Mouse (Mus musculus): ENCODE results near the gene Kcnn3. TPM values are rescaled to one million over a fixed set of nuclear protein-coding genes. Genes with fewer than 3 reads are reported as not detected.

Kcnn3 gene
- total RNA-seq, 1 experiment: 0.13 TPM

DNA sequence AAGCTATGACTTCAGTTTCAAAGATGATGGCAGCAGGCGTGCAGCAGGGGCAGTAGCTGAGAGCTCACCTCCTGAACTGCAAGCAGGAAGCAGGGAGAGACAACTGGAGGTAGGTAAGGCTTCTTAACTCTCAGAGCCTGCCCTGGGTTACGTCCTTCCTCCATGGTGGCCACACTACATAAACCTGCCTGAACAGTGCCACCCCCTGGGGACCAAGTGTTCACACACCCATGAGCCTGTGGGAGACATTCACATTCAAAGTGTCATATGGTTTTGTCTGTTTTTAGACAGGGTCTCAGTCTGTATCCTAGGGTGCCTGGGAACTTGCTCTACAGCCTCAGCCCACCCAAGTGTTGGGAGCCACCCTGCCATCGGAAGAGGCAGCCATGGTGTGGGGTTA lies 29.2 kb upstream of the Kcnn3 start:
- Histone ChIP-seq H3K4me3 (ENCODE audit: insufficient read depth in 1 of 2, low read depth in 1 of 2, low read length in 2 of 2, poor library complexity in 1 of 2, severe bottlenecking in 1 of 2) (no peak overlapping the region), H3K9ac (ENCODE audit: insufficient read depth, low read depth, low read length, poor library complexity, severe bottlenecking) (no peak overlapping the region), H3K9me3 (ENCODE audit: control insufficient read depth, insufficient read depth, low read depth, low read length) (no peaks in the 10 kb centered on the region), H3K36me3 (ENCODE audit: control insufficient read depth, insufficient read depth, low read length, poor library complexity, severe bottlenecking) (no peaks in the 10 kb centered on the region), H3K27ac (ENCODE audit: insufficient read depth, low read depth, low read length, poor library complexity, severe bottlenecking) (no peak overlapping the region), H3K4me1 (ENCODE audit: control insufficient read depth in 2 of 2, insufficient read depth in 2 of 2, low read length in 2 of 2, poor library complexity in 1 of 2) (peaks cover 0 to 3% of the 10 kb centered on the region in 2 experiments; a peak in 1 of 4 replicates)
- TF ChIP-seq ZC3H11A (IDR thresholded peaks at IDR 0.05; ENCODE audit: borderline replicate concordance, low read depth, low read length): no peak
- no peak for TF ChIP-seq CHD2 (IDR thresholded peaks at IDR 0.05; ENCODE audit: low read depth, low read length)
- TF ChIP-seq MAFK (IDR thresholded peaks at IDR 0.05; ENCODE audit: insufficient read depth, low read depth, low read length): no peak
- TF ChIP-seq HCFC1 (IDR thresholded peaks at IDR 0.05; ENCODE audit: borderline replicate concordance, insufficient read depth, low read length): no peak
- TF ChIP-seq ZNF384 (IDR thresholded peaks at IDR 0.05; ENCODE audit: low read depth, low read length): no peak
- no peak for DNase-seq (ENCODE audit: low read depth, low spot score)
- in situ Hi-C loops (cut with MboI; ENCODE audit: low sequenced_read_pairs in 2 of 2, unreplicated experiment in 2 of 2): no loop called here

DNA sequence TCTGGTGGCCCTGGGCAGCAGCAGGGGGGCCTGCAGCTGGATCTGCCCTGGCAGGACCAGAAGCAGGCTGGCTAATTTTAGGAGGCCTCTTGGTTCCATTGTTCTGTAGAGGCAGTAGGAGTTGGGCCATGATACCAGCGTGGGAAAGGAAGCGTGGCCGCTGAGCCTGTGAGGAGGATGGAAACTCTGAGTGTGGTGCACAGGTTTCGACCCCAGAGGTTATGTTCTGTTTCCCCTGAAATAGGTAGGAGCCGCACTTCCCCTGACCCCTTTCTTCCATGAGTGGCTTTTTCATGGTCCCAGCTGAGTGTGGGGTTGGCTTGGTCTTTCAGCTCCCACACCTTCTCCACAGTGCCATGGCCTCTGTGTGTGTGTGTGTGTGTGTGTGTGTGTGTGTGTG lies 28.4 kb upstream of the Kcnn3 start:
- DNase-seq (ENCODE audit: low read depth, low spot score): no peak
- Histone ChIP-seq H3K9ac (ENCODE audit: insufficient read depth, low read depth, low read length, poor library complexity, severe bottlenecking) (no peak overlapping the region), H3K4me1 (ENCODE audit: control insufficient read depth in 2 of 2, insufficient read depth in 2 of 2, low read length in 2 of 2, poor library complexity in 1 of 2) (peaks cover 0 to 3% of the 10 kb centered on the region in 2 experiments; a peak in 1 of 4 replicates), H3K9me3 (ENCODE audit: control insufficient read depth, insufficient read depth, low read depth, low read length) (no peaks in the 10 kb centered on the region), H3K4me3 (ENCODE audit: insufficient read depth in 1 of 2, low read depth in 1 of 2, low read length in 2 of 2, poor library complexity in 1 of 2, severe bottlenecking in 1 of 2) (no peak overlapping the region), H3K27ac (ENCODE audit: insufficient read depth, low read depth, low read length, poor library complexity, severe bottlenecking) (no peak overlapping the region), H3K36me3 (ENCODE audit: control insufficient read depth, insufficient read depth, low read length, poor library complexity, severe bottlenecking) (no peaks in the 10 kb centered on the region)
- in situ Hi-C loops (cut with MboI; ENCODE audit: low sequenced_read_pairs in 2 of 2, unreplicated experiment in 2 of 2): no loop called here
- no peak for TF ChIP-seq ZNF384 (IDR thresholded peaks at IDR 0.05; ENCODE audit: low read depth, low read length)
- no peak for TF ChIP-seq HCFC1 (IDR thresholded peaks at IDR 0.05; ENCODE audit: borderline replicate concordance, insufficient read depth, low read length)
- TF ChIP-seq CHD2 (IDR thresholded peaks at IDR 0.05; ENCODE audit: low read depth, low read length): no peak
- TF ChIP-seq MAFK (IDR thresholded peaks at IDR 0.05; ENCODE audit: insufficient read depth, low read depth, low read length): no peak
- no peak for TF ChIP-seq ZC3H11A (IDR thresholded peaks at IDR 0.05; ENCODE audit: borderline replicate concordance, low read depth, low read length)

DNA sequence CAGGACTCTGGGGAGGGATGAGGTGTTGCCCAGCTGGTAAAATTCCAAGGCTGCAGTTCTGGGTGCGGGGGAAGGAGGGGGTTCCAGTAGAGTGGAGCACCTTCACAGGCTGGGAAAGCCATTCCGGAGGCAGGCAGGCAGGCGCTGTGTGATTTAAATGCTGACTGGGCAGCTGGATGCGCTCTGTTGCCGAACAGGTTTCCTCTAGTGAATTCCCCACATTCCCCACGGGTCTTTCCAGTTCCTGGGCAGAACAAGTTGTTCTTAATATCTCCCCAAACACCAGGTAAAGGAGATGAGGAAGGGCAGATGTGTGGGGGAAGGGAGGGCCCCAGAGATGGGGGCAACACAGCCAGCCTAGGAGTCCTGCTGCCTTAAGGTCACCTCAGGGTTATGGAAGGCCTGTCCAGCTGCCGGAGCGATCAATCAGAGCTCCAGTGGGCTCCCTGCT lies 27.2 kb upstream of the Kcnn3 start:
- H3K4me3 ChIP-seq (ENCODE audit: insufficient read depth in 1 of 2, low read depth in 1 of 2, low read length in 2 of 2, poor library complexity in 1 of 2, severe bottlenecking in 1 of 2): no peak overlapping the region
- DNase-seq (ENCODE audit: low read depth, low spot score): no peak
- in situ Hi-C loops (cut with MboI; ENCODE audit: low sequenced_read_pairs in 2 of 2, unreplicated experiment in 2 of 2): no loop called here
- TF ChIP-seq CHD2 (IDR thresholded peaks at IDR 0.05; ENCODE audit: low read depth, low read length) (no peak), ZC3H11A (IDR thresholded peaks at IDR 0.05; ENCODE audit: borderline replicate concordance, low read depth, low read length) (no peak), MAFK (IDR thresholded peaks at IDR 0.05; ENCODE audit: insufficient read depth, low read depth, low read length) (peak; percentile 75)
- H3K36me3 ChIP-seq (ENCODE audit: control insufficient read depth, insufficient read depth, low read length, poor library complexity, severe bottlenecking): no peaks in the 10 kb centered on the region
- no peaks in the 10 kb centered on the region for H3K9me3 ChIP-seq (ENCODE audit: control insufficient read depth, insufficient read depth, low read depth, low read length)
- no peak overlapping the region for H3K9ac ChIP-seq (ENCODE audit: insufficient read depth, low read depth, low read length, poor library complexity, severe bottlenecking)
- no peak overlapping the region for H3K27ac ChIP-seq (ENCODE audit: insufficient read depth, low read depth, low read length, poor library complexity, severe bottlenecking)
- H3K4me1 ChIP-seq (ENCODE audit: control insufficient read depth in 2 of 2, insufficient read depth in 2 of 2, low read length in 2 of 2, poor library complexity in 1 of 2): peaks cover 0 to 3% of the 10 kb centered on the region in 2 experiments; a peak in 1 of 4 replicates

DNA sequence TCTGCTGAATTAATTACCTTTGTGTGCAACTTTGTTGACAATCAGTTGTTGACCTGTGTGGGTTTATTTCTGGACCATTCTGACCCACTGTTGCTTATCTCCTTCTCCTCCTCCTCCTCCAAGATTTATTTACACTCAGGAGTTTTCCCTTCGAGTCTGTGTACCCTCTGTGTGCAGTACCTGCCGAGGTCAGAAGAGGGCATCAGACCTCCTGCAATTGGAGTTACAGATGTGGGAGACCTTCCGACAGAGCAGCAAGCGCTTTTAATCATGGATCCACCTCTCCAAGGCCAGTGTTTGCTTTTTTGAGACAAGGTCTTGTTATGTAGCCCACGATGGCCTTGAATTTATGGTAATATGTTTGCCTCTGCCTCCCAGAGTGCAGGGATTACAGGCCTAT lies 25.3 kb upstream of the Kcnn3 start:
- in situ Hi-C loops (cut with MboI; ENCODE audit: low sequenced_read_pairs in 2 of 2, unreplicated experiment in 2 of 2): no loop called here
- H3K9ac ChIP-seq (ENCODE audit: insufficient read depth, low read depth, low read length, poor library complexity, severe bottlenecking): no peak overlapping the region
- peaks cover 0 to 4% of the 10 kb centered on the region in 2 experiments; a peak in 1 of 4 replicates for H3K4me1 ChIP-seq (ENCODE audit: control insufficient read depth in 2 of 2, insufficient read depth in 2 of 2, low read length in 2 of 2, poor library complexity in 1 of 2)
- no peak overlapping the region for H3K27ac ChIP-seq (ENCODE audit: insufficient read depth, low read depth, low read length, poor library complexity, severe bottlenecking)
- no peak overlapping the region for H3K4me3 ChIP-seq (ENCODE audit: insufficient read depth in 1 of 2, low read depth in 1 of 2, low read length in 2 of 2, poor library complexity in 1 of 2, severe bottlenecking in 1 of 2)
- no peaks in the 10 kb centered on the region for H3K36me3 ChIP-seq (ENCODE audit: control insufficient read depth, insufficient read depth, low read length, poor library complexity, severe bottlenecking)
- no peak for DNase-seq (ENCODE audit: low read depth, low spot score)
- no peaks in the 10 kb centered on the region for H3K9me3 ChIP-seq (ENCODE audit: control insufficient read depth, insufficient read depth, low read depth, low read length)
- TF ChIP-seq MAFK (IDR thresholded peaks at IDR 0.05; ENCODE audit: insufficient read depth, low read depth, low read length) (no peak), ZNF384 (IDR thresholded peaks at IDR 0.05; ENCODE audit: low read depth, low read length) (no peak), HCFC1 (IDR thresholded peaks at IDR 0.05; ENCODE audit: borderline replicate concordance, insufficient read depth, low read length) (no peak), CHD2 (IDR thresholded peaks at IDR 0.05; ENCODE audit: low read depth, low read length) (no peak), ZC3H11A (IDR thresholded peaks at IDR 0.05; ENCODE audit: borderline replicate concordance, low read depth, low read length) (no peak)

DNA sequence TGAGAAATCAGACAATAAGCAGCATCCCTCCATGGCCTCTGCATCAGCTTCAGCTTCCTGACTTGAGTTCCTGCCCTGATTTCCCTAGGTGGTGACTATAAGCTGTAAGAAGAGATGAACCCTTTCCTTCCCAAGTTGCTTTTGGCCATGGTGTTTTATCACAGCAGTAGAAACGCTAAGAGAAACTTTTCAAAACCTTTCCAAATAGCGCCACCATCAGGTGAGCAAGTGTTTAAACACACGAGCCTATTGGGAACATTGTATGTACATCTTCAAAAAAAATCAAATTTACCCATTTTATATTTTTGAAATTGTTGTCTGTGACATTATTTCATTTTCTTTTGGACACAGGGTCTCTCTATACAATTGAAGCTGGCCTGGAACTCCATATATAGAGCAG lies 23.6 kb upstream of the Kcnn3 start:
- Histone ChIP-seq H3K27ac (ENCODE audit: insufficient read depth, low read depth, low read length, poor library complexity, severe bottlenecking) (no peak overlapping the region), H3K4me3 (ENCODE audit: insufficient read depth in 1 of 2, low read depth in 1 of 2, low read length in 2 of 2, poor library complexity in 1 of 2, severe bottlenecking in 1 of 2) (no peak overlapping the region), H3K9ac (ENCODE audit: insufficient read depth, low read depth, low read length, poor library complexity, severe bottlenecking) (no peak overlapping the region), H3K4me1 (ENCODE audit: control insufficient read depth in 2 of 2, insufficient read depth in 2 of 2, low read length in 2 of 2, poor library complexity in 1 of 2) (peaks cover 0 to 4% of the 10 kb centered on the region in 2 experiments; a peak in 1 of 4 replicates), H3K36me3 (ENCODE audit: control insufficient read depth, insufficient read depth, low read length, poor library complexity, severe bottlenecking) (no peaks in the 10 kb centered on the region), H3K9me3 (ENCODE audit: control insufficient read depth, insufficient read depth, low read depth, low read length) (no peaks in the 10 kb centered on the region)
- TF ChIP-seq CHD2 (IDR thresholded peaks at IDR 0.05; ENCODE audit: low read depth, low read length) (no peak), ZC3H11A (IDR thresholded peaks at IDR 0.05; ENCODE audit: borderline replicate concordance, low read depth, low read length) (no peak), ZNF384 (IDR thresholded peaks at IDR 0.05; ENCODE audit: low read depth, low read length) (no peak), MAFK (IDR thresholded peaks at IDR 0.05; ENCODE audit: insufficient read depth, low read depth, low read length) (no peak), HCFC1 (IDR thresholded peaks at IDR 0.05; ENCODE audit: borderline replicate concordance, insufficient read depth, low read length) (no peak)
- in situ Hi-C loops (cut with MboI; ENCODE audit: low sequenced_read_pairs in 2 of 2, unreplicated experiment in 2 of 2): no loop called here
- DNase-seq (ENCODE audit: low read depth, low spot score): no peak
